In genomic region chr8:105275387-105275786, GRCm38 (mm10) we compare ENCODE assay signal across 9 mouse cellular contexts. TPM values are rescaled to one million over a fixed set of nuclear protein-coding genes. Genes with fewer than 3 reads are reported as not detected.
DNase-seq lines count a peak whose midpoint lies in the region; ATAC-seq and TF ChIP-seq lines count a peak whose summit lies in the region.
"Had no signal": no experiment of that assay in that cellular context is flagged by ENCODE, and none has a peak within 500 bp of the region (broad histone marks: within the 10 kb centered on the region; RNA-seq: fewer than 3 reads in every experiment).

No protein-coding gene starts in this region.

- H3K36me3 ChIP-seq in heart, embryonic 12.5 days: no peaks in the 10 kb centered on the region
- H3K36me3 ChIP-seq in lung, postnatal 0 days (ENCODE audit: insufficient read depth, low read length): no peaks in the 10 kb centered on the region
- no peaks in the 10 kb centered on the region for H3K36me3 ChIP-seq in intestine, embryonic 16.5 days (ENCODE audit: control insufficient read depth, insufficient read depth, low read length)
- H3K36me3 ChIP-seq in stomach, embryonic 14.5 days (ENCODE audit: control insufficient read depth, insufficient read depth, low read length): no peaks in the 10 kb centered on the region

- 6% methylated on average over 11 of the region's 11 CpGs for WGBS in heart, embryonic 12.5 days
- 13% methylated on average over 11 of the region's 11 CpGs for WGBS in lung, postnatal 0 days
- 11% methylated on average over 11 of the region's 11 CpGs for WGBS in intestine, embryonic 16.5 days
- 10% methylated on average over 11 of the region's 11 CpGs for WGBS in stomach, embryonic 14.5 days

- peaks cover 97% of the 10 kb centered on the region for H3K27me3 ChIP-seq in heart, embryonic 12.5 days (replicated peaks)
- H3K27me3 ChIP-seq in lung, postnatal 0 days (replicated peaks; ENCODE audit: insufficient read depth, low read length): peaks cover 42% of the 10 kb centered on the region
- H3K27me3 ChIP-seq in intestine, embryonic 16.5 days (replicated peaks; ENCODE audit: control insufficient read depth, insufficient read depth, low read length): peaks cover 76% of the 10 kb centered on the region
- peaks cover 71% of the 10 kb centered on the region for H3K27me3 ChIP-seq in stomach, embryonic 14.5 days (ENCODE audit: control insufficient read depth, insufficient read depth, low read length)

- peak overlapping the region; percentile 48 for H3K4me3 ChIP-seq in heart, embryonic 12.5 days
- no peak overlapping the region for H3K4me3 ChIP-seq in lung, postnatal 0 days (ENCODE audit: low read depth, low read length)
- no peak overlapping the region; the same call in 1 of the 2 replicates for H3K4me3 ChIP-seq in intestine, embryonic 16.5 days (ENCODE audit: low read length)
- H3K4me3 ChIP-seq in stomach, embryonic 14.5 days (ENCODE audit: low read depth, low read length): 0 out of 2 replicates have a peak overlapping the region, but pooled peaks have one; percentile 34

- H3K9ac ChIP-seq in heart, embryonic 12.5 days: peak overlapping the region; percentile 49; the same call in 1 of the 2 replicates
- no peak overlapping the region for H3K9ac ChIP-seq in lung, postnatal 0 days (replicated peaks; ENCODE audit: low read depth)
- H3K9ac ChIP-seq in intestine, embryonic 16.5 days (ENCODE audit: low read depth, low read length): 0 out of 2 replicates have a peak overlapping the region, but pooled peaks have one; percentile 54
- 0 out of 2 replicates have a peak overlapping the region, but pooled peaks have one; percentile 21 for H3K9ac ChIP-seq in stomach, embryonic 14.5 days (replicated peaks; ENCODE audit: low read depth, low read length)

- H3K9me3 ChIP-seq in heart, embryonic 12.5 days (replicated peaks): no peaks in the 10 kb centered on the region
- no peaks in the 10 kb centered on the region for H3K9me3 ChIP-seq in lung, postnatal 0 days (ENCODE audit: low read length)
- no peaks in the 10 kb centered on the region for H3K9me3 ChIP-seq in intestine, embryonic 16.5 days (ENCODE audit: control insufficient read depth, low read length)
- no peaks in the 10 kb centered on the region for H3K9me3 ChIP-seq in stomach, embryonic 14.5 days (ENCODE audit: control insufficient read depth, low read depth, low read length)

- TF ChIP-seq EP300 in lung, postnatal 0 days (IDR thresholded peaks at IDR 0.05): no peak

- peak overlapping the region; percentile 80 for H3K4me2 ChIP-seq in heart, embryonic 12.5 days
- H3K4me2 ChIP-seq in lung, postnatal 0 days (replicated peaks; ENCODE audit: low read depth, low read length): peak overlapping the region; percentile 67; the same call in 1 of the 2 replicates
- peak overlapping the region; percentile 81 for H3K4me2 ChIP-seq in intestine, embryonic 16.5 days (ENCODE audit: low read depth, low read length)
- peak overlapping the region; percentile 63 for H3K4me2 ChIP-seq in stomach, embryonic 14.5 days (replicated peaks; ENCODE audit: low read depth, low read length)

- TF ChIP-seq CTCF in lung, postnatal 0 days (IDR thresholded peaks at IDR 0.05): no peak

- no peak for ATAC-seq in heart, embryonic 12.5 days (ENCODE audit: insufficient number of reproducible peaks, low FRiP score)
- no peak for ATAC-seq in lung, postnatal 0 days
- no peak for ATAC-seq in intestine, embryonic 16.5 days
- ATAC-seq in stomach, embryonic 14.5 days (ENCODE audit: insufficient number of reproducible peaks, insufficient read depth, low FRiP score, low read depth): no peak
- ATAC-seq in cerebellum, adult (ENCODE audit: insufficient number of reproducible peaks, low FRiP score, low TSS enrichment): no peak

- no peak for DNase-seq in heart, adult 9 months (ENCODE audit: low spot score in 2 of 2)
- DNase-seq in lung, postnatal 0 days (ENCODE audit: low spot score): no peak
- no peak for DNase-seq in lung, postnatal 36 days
- DNase-seq in left cerebral cortex, adult 11 months (ENCODE audit: low spot score): no peak
- DNase-seq: kidney, postnatal 14 days had no signal

- H3K4me1 ChIP-seq in heart, embryonic 12.5 days (replicated peaks): peaks cover 35% of the 10 kb centered on the region
- H3K4me1 ChIP-seq in lung, postnatal 0 days (ENCODE audit: insufficient read depth, low read depth, low read length): no peaks in the 10 kb centered on the region; the same call in none of the 2 replicates
- peaks cover 26% of the 10 kb centered on the region for H3K4me1 ChIP-seq in intestine, embryonic 16.5 days (ENCODE audit: control insufficient read depth, insufficient read depth, low read length)
- peaks cover 17% of the 10 kb centered on the region; the same call in 1 of the 2 replicates for H3K4me1 ChIP-seq in stomach, embryonic 14.5 days (ENCODE audit: control insufficient read depth, insufficient read depth, low read length)

- no peak overlapping the region for H3K27ac ChIP-seq in heart, embryonic 12.5 days (ENCODE audit: poor library complexity, severe bottlenecking)
- no peak overlapping the region for H3K27ac ChIP-seq in lung, postnatal 0 days (ENCODE audit: low read length)
- H3K27ac ChIP-seq in intestine, embryonic 16.5 days (ENCODE audit: low read length): no peak overlapping the region
- no peak overlapping the region for H3K27ac ChIP-seq in stomach, embryonic 14.5 days (ENCODE audit: low read length)

RNA-seq across cellular contexts. Expression of gene Nol3, which starts 0.6 kb away (rescaled TPM):
- polyA plus RNA-seq in heart, embryonic 12.5 days (2016; fragmentation: Nextera tagmentation; extraction: Ambion mirVana): 1.8 and 2.1 TPM in 2 replicates
- polyA plus RNA-seq in lung, postnatal 0 days (2015; fragmentation: Nextera tagmentation; extraction: Ambion mirVana): 1.3 and 1.5 TPM in 2 replicates
- 1.3 and 1.4 TPM in 2 replicates for polyA plus RNA-seq in intestine, embryonic 16.5 days (2015; fragmentation: Nextera tagmentation; extraction: Ambion mirVana)
- polyA plus RNA-seq in stomach, embryonic 14.5 days (2014; fragmentation: Nextera tagmentation; extraction: Ambion mirVana): 1.9 and 2.0 TPM in 2 replicates

RNA-seq across cellular contexts. Expression of gene Hsf4, which starts 5.8 kb away (rescaled TPM):
- not detected in 2 replicates for polyA plus RNA-seq in heart, embryonic 12.5 days (2016; fragmentation: Nextera tagmentation; extraction: Ambion mirVana)
- polyA plus RNA-seq in lung, postnatal 0 days (2015; fragmentation: Nextera tagmentation; extraction: Ambion mirVana): 1.7 and 2.0 TPM in 2 replicates
- 0.17 and 0.18 TPM in 2 replicates for polyA plus RNA-seq in intestine, embryonic 16.5 days (2015; fragmentation: Nextera tagmentation; extraction: Ambion mirVana)
- polyA plus RNA-seq in stomach, embryonic 14.5 days (2014; fragmentation: Nextera tagmentation; extraction: Ambion mirVana): not detected in 2 replicates

RNA-seq across cellular contexts. Expression of gene Fbxl8, which starts 10.9 kb away (rescaled TPM):
- polyA plus RNA-seq in heart, embryonic 12.5 days (2016; fragmentation: Nextera tagmentation; extraction: Ambion mirVana): 2.2 and 2.6 TPM in 2 replicates
- polyA plus RNA-seq in lung, postnatal 0 days (2015; fragmentation: Nextera tagmentation; extraction: Ambion mirVana): 6.0 and 6.6 TPM in 2 replicates
- polyA plus RNA-seq in intestine, embryonic 16.5 days (2015; fragmentation: Nextera tagmentation; extraction: Ambion mirVana): 6.0 and 6.8 TPM in 2 replicates
- 3.0 and 3.1 TPM in 2 replicates for polyA plus RNA-seq in stomach, embryonic 14.5 days (2014; fragmentation: Nextera tagmentation; extraction: Ambion mirVana)

RNA-seq across cellular contexts. Expression of gene Tradd, which starts 11.0 kb away (rescaled TPM):
- polyA plus RNA-seq in heart, embryonic 12.5 days (2016; fragmentation: Nextera tagmentation; extraction: Ambion mirVana): 16.0 and 16.6 TPM in 2 replicates
- 35.5 and 35.8 TPM in 2 replicates for polyA plus RNA-seq in lung, postnatal 0 days (2015; fragmentation: Nextera tagmentation; extraction: Ambion mirVana)
- 44.9 and 46.0 TPM in 2 replicates for polyA plus RNA-seq in intestine, embryonic 16.5 days (2015; fragmentation: Nextera tagmentation; extraction: Ambion mirVana)
- 21.7 and 22.0 TPM in 2 replicates for polyA plus RNA-seq in stomach, embryonic 14.5 days (2014; fragmentation: Nextera tagmentation; extraction: Ambion mirVana)

RNA-seq across cellular contexts. Expression of gene 4931428F04Rik, which starts 14.3 kb away (rescaled TPM):
- 7.9 and 8.1 TPM in 2 replicates for polyA plus RNA-seq in heart, embryonic 12.5 days (2016; fragmentation: Nextera tagmentation; extraction: Ambion mirVana)
- 2.4 and 2.7 TPM in 2 replicates for polyA plus RNA-seq in lung, postnatal 0 days (2015; fragmentation: Nextera tagmentation; extraction: Ambion mirVana)
- polyA plus RNA-seq in intestine, embryonic 16.5 days (2015; fragmentation: Nextera tagmentation; extraction: Ambion mirVana): 6.7 and 7.2 TPM in 2 replicates
- 10.3 and 10.7 TPM in 2 replicates for polyA plus RNA-seq in stomach, embryonic 14.5 days (2014; fragmentation: Nextera tagmentation; extraction: Ambion mirVana)

Comparison
In these comparisons a context has a peak if more than half of its experiments do, and no peak if none do; other contexts are left out.
1. H3K4me3 ChIP-seq: peak in heart, embryonic 12.5 days (single experiment) and stomach, embryonic 14.5 days (single experiment); none in lung, postnatal 0 days (single experiment) and intestine, embryonic 16.5 days (single experiment).
2. Peak in every context shown above with its lines, with median percentiles within 50 percentile points of each other: H3K4me2 ChIP-seq.